8 mouse cellular contexts compared by ENCODE assay signal in genomic region chr12:99883713-99884105, GRCm38 (mm10). TPM values are rescaled to one million over a fixed set of nuclear protein-coding genes. Genes with fewer than 3 reads are reported as not detected.
DNase-seq lines count a peak whose midpoint lies in the region; ATAC-seq and TF ChIP-seq lines count a peak whose summit lies in the region.

No protein-coding gene starts in this region.

- WGBS in embryonic facial prominence, embryonic 11.5 days, result 0% methylated on average over 11 of the region's 11 CpGs
- whole genome bisulfite sequencing in hindbrain, embryonic 13.5 days, result 0% methylated on average over 11 of the region's 11 CpGs
- WGBS in liver, embryonic 14.5 days (ENCODE audit: insufficient replicate concordance), result under 1% methylated on average over 11 of the region's 11 CpGs
- under 1% methylated on average over 11 of the region's 11 CpGs for WGBS in neural tube, embryonic 12.5 days

- TF ChIP-seq EP300 in liver, embryonic 14.5 days (IDR thresholded peaks at IDR 0.05; ENCODE audit: low read depth), result no peak

- peak overlapping the region; percentile 94 for H3K9ac ChIP-seq in embryonic facial prominence, embryonic 11.5 days (replicated peaks; ENCODE audit: low read length)
- H3K9ac ChIP-seq in hindbrain, embryonic 13.5 days, result peak overlapping the region; percentile 90
- H3K9ac ChIP-seq in liver, embryonic 14.5 days (replicated peaks), result peak overlapping the region; percentile 85
- peak overlapping the region; percentile 88 for H3K9ac ChIP-seq in neural tube, embryonic 12.5 days

- no peak for TF ChIP-seq CTCF in liver, embryonic 14.5 days (IDR thresholded peaks at IDR 0.05; ENCODE audit: low read depth)

- no peaks in the 10 kb centered on the region for H3K36me3 ChIP-seq in embryonic facial prominence, embryonic 11.5 days (replicated peaks; ENCODE audit: control insufficient read depth, insufficient read depth, low read depth, low read length)
- peaks cover 4% of the 10 kb centered on the region; the same call in 1 of the 2 replicates for H3K36me3 ChIP-seq in hindbrain, embryonic 13.5 days
- H3K36me3 ChIP-seq in liver, embryonic 14.5 days (replicated peaks; ENCODE audit: control insufficient read depth, insufficient read depth, low read depth), result no peaks in the 10 kb centered on the region
- peaks cover 4% of the 10 kb centered on the region; the same call in 1 of the 2 replicates for H3K36me3 ChIP-seq in neural tube, embryonic 12.5 days

- H3K4me1 ChIP-seq in embryonic facial prominence, embryonic 11.5 days (ENCODE audit: control insufficient read depth, insufficient read depth, low read length), result peaks cover 3% of the 10 kb centered on the region; the same call in 1 of the 2 replicates
- H3K4me1 ChIP-seq in hindbrain, embryonic 13.5 days (replicated peaks), result peaks cover 30% of the 10 kb centered on the region
- peaks cover 15 to 17% of the 10 kb centered on the region in 2 experiments for H3K4me1 ChIP-seq in liver, embryonic 14.5 days (replicated peaks; ENCODE audit: control insufficient read depth in 2 of 2, insufficient read depth in 2 of 2, low read length in 1 of 2)
- H3K4me1 ChIP-seq in neural tube, embryonic 12.5 days, result peaks cover 20% of the 10 kb centered on the region

- peak overlapping the region; percentile 69 for H3K4me2 ChIP-seq in embryonic facial prominence, embryonic 11.5 days (ENCODE audit: low read depth, low read length)
- peak overlapping the region; percentile 91 for H3K4me2 ChIP-seq in hindbrain, embryonic 13.5 days
- H3K4me2 ChIP-seq in liver, embryonic 14.5 days (ENCODE audit: low read depth), result peak overlapping the region; percentile 99
- H3K4me2 ChIP-seq in neural tube, embryonic 12.5 days (replicated peaks), result peak overlapping the region; percentile 86

- ATAC-seq in embryonic facial prominence, embryonic 11.5 days (replicated peaks; ENCODE audit: insufficient number of reproducible peaks, low FRiP score, low TSS enrichment, low read depth), result peak; percentile 29; the same call in 1 of the 2 replicates
- ATAC-seq in hindbrain, embryonic 13.5 days (ENCODE audit: low FRiP score), result peak; percentile 73
- ATAC-seq in liver, embryonic 14.5 days (ENCODE audit: insufficient read depth), result peak; percentile 22
- ATAC-seq in neural tube, embryonic 12.5 days (ENCODE audit: low FRiP score, low read depth), result peak; percentile 49
- ATAC-seq in granulocyte monocyte progenitor cell, adult 5-6 weeks (replicated peaks; ENCODE audit: poor library complexity, severe bottlenecking), result no peak

- peak overlapping the region; percentile 76 for H3K4me3 ChIP-seq in embryonic facial prominence, embryonic 11.5 days (ENCODE audit: low read depth, low read length)
- peak overlapping the region; percentile 71 for H3K4me3 ChIP-seq in hindbrain, embryonic 13.5 days
- H3K4me3 ChIP-seq in liver, embryonic 14.5 days (ENCODE audit: insufficient read depth in 1 of 2, low read depth in 2 of 2, low read length in 2 of 2), result peak overlapping the region; percentile 84 to 95
- peak overlapping the region; percentile 80 for H3K4me3 ChIP-seq in neural tube, embryonic 12.5 days

- H3K27ac ChIP-seq in embryonic facial prominence, embryonic 11.5 days (replicated peaks; ENCODE audit: low read depth, low read length), result 0 out of 2 replicates have a peak overlapping the region, but pooled peaks have one; percentile 31
- H3K27ac ChIP-seq in hindbrain, embryonic 13.5 days, result peak overlapping the region; percentile 87
- H3K27ac ChIP-seq in liver, embryonic 14.5 days, result peak overlapping the region; percentile 92
- no peak overlapping the region; the same call in 1 of the 2 replicates for H3K27ac ChIP-seq in neural tube, embryonic 12.5 days

- H3K27me3 ChIP-seq in embryonic facial prominence, embryonic 11.5 days (ENCODE audit: control insufficient read depth, insufficient read depth, low read length), result no peaks in the 10 kb centered on the region
- H3K27me3 ChIP-seq in hindbrain, embryonic 13.5 days, result no peaks in the 10 kb centered on the region
- H3K27me3 ChIP-seq in liver, embryonic 14.5 days (ENCODE audit: control insufficient read depth, insufficient read depth, low read length), result no peaks in the 10 kb centered on the region
- no peaks in the 10 kb centered on the region for H3K27me3 ChIP-seq in neural tube, embryonic 12.5 days (replicated peaks)

- H3K9me3 ChIP-seq in embryonic facial prominence, embryonic 11.5 days (replicated peaks; ENCODE audit: control insufficient read depth, low read length), result no peaks in the 10 kb centered on the region
- H3K9me3 ChIP-seq in hindbrain, embryonic 13.5 days, result no peaks in the 10 kb centered on the region
- H3K9me3 ChIP-seq in liver, embryonic 14.5 days (ENCODE audit: control insufficient read depth, low read length), result no peaks in the 10 kb centered on the region
- no peaks in the 10 kb centered on the region for H3K9me3 ChIP-seq in neural tube, embryonic 12.5 days

- peak; percentile 23 to 50 for DNase-seq in spleen, postnatal 10 days (ENCODE audit: low spot score in 2 of 2)
- no peak for DNase-seq in spleen, postnatal 4 days (ENCODE audit: low spot score in 2 of 2)
- DNase-seq in embryonic facial prominence, embryonic 11.5 days (ENCODE audit: low spot score), result peak; percentile 51
- DNase-seq in liver, embryonic 14.5 days (ENCODE audit: low read depth in 3 of 3, low spot score in 3 of 3), result peak in 2 of 3 experiments; percentile 2 to 10
- DNase-seq in adipocyte (ENCODE audit: low spot score), result no peak

RNA-seq across cellular contexts. Expression of gene Efcab11, which starts 0.5 kb away (rescaled TPM):
- polyA plus RNA-seq in embryonic facial prominence, embryonic 11.5 days (2014; fragmentation: Nextera tagmentation; extraction: Ambion mirVana), result 24.4 and 27.3 TPM in 2 replicates
- polyA plus RNA-seq in hindbrain, embryonic 13.5 days (2015; fragmentation: Nextera tagmentation; extraction: Ambion mirVana), result 5.7 and 6.1 TPM in 2 replicates
- polyA plus RNA-seq in liver, embryonic 14.5 days (2012; rRNA removed), result 1.5 and 2.9 TPM in 2 replicates
- polyA plus RNA-seq in liver, embryonic 14.5 days (2014; fragmentation: Nextera tagmentation; extraction: Ambion mirVana), result 6.1 and 6.6 TPM in 2 replicates
- 11.2 and 11.6 TPM in 2 replicates for polyA plus RNA-seq in neural tube, embryonic 12.5 days (2016; fragmentation: Nextera tagmentation; extraction: Ambion mirVana)
- 3.5 and 5.3 TPM in 2 replicates for total RNA-seq in granulocyte monocyte progenitor cell, adult 5-6 weeks (2014; fragmentation: Nextera tagmentation)
- 5.9 and 9.3 TPM in 2 replicates for total RNA-seq in granulocyte monocyte progenitor cell, adult 5-6 weeks (2017)

RNA-seq across cellular contexts. Expression of gene Tdp1, which starts 0.6 kb away (rescaled TPM):
- polyA plus RNA-seq in embryonic facial prominence, embryonic 11.5 days (2014; fragmentation: Nextera tagmentation; extraction: Ambion mirVana), result 83.1 and 83.5 TPM in 2 replicates
- 48.2 and 52.3 TPM in 2 replicates for polyA plus RNA-seq in hindbrain, embryonic 13.5 days (2015; fragmentation: Nextera tagmentation; extraction: Ambion mirVana)
- polyA plus RNA-seq in liver, embryonic 14.5 days (2012; rRNA removed), result 15.4 and 16.8 TPM in 2 replicates
- polyA plus RNA-seq in liver, embryonic 14.5 days (2014; fragmentation: Nextera tagmentation; extraction: Ambion mirVana), result 23.3 and 29.8 TPM in 2 replicates
- polyA plus RNA-seq in neural tube, embryonic 12.5 days (2016; fragmentation: Nextera tagmentation; extraction: Ambion mirVana), result 57.9 and 62.2 TPM in 2 replicates
- 38.1 and 41.9 TPM in 2 replicates for total RNA-seq in granulocyte monocyte progenitor cell, adult 5-6 weeks (2014; fragmentation: Nextera tagmentation)
- total RNA-seq in granulocyte monocyte progenitor cell, adult 5-6 weeks (2017), result 19.0 and 22.6 TPM in 2 replicates

Comparison
In these comparisons a context has a peak if more than half of its experiments do, and no peak if none do; other contexts are left out.
1. DNase-seq: peak in spleen, postnatal 10 days (2 of 2), embryonic facial prominence, embryonic 11.5 days (single experiment) and liver, embryonic 14.5 days (2 of 3); none in spleen, postnatal 4 days (0 of 2) and adipocyte (single experiment).
2. Peak in every context shown above with its lines, with median percentiles within 50 percentile points of each other: H3K4me2 ChIP-seq, H3K4me3 ChIP-seq and H3K9ac ChIP-seq.